Comparison of ENCODE assay signal across 8 mouse cellular contexts in the genomic region with DNA sequence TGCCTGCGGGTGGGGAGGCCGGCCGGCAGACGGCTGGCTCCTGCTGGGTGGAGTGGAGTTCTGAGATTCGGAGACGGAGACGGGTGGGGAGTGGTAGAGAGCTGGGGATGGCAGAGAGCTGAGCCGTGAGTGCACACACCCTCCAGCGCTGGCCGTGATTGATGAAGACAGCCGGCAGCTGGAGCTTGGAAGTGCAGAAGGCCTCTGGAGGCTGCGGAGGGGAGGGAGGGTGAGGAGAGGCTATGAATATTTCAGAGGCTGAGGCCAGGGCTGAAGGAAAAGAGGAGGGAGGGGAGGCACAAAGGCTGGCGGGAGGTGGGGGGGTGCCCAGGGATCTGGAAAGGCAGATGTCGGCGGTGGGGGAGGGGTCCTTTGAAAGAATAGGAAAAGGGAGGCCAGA. TPM values are rescaled to one million over a fixed set of nuclear protein-coding genes. Genes with fewer than 3 reads are reported as not detected.
A peak's percentile ranks its signal among the peaks of the same experiment; 100 is the strongest.
DNase-seq lines count a peak whose midpoint lies in the region; ATAC-seq and TF ChIP-seq lines count a peak whose summit lies in the region.

No protein-coding gene starts in this region.

- no peak overlapping the region for H3K27ac ChIP-seq in embryonic facial prominence, embryonic 11.5 days (replicated peaks; ENCODE audit: low read depth, low read length)
- H3K27ac ChIP-seq in intestine, postnatal 0 days (ENCODE audit: low read depth, low read length): no peak overlapping the region

- ATAC-seq in embryonic facial prominence, embryonic 11.5 days (replicated peaks; ENCODE audit: insufficient number of reproducible peaks, low FRiP score, low TSS enrichment, low read depth): peak; percentile 86
- peak; percentile 48; the same call in 1 of the 2 replicates for ATAC-seq in intestine, postnatal 0 days

- H3K27me3 ChIP-seq in embryonic facial prominence, embryonic 11.5 days (ENCODE audit: control insufficient read depth, insufficient read depth, low read length): peaks cover 32% of the 10 kb centered on the region
- peaks cover 42% of the 10 kb centered on the region for H3K27me3 ChIP-seq in intestine, postnatal 0 days (replicated peaks; ENCODE audit: control insufficient read depth, insufficient read depth, low read length)

- no peaks in the 10 kb centered on the region for H3K36me3 ChIP-seq in embryonic facial prominence, embryonic 11.5 days (replicated peaks; ENCODE audit: control insufficient read depth, insufficient read depth, low read depth, low read length)
- H3K36me3 ChIP-seq in intestine, postnatal 0 days (ENCODE audit: control insufficient read depth, insufficient read depth): no peaks in the 10 kb centered on the region

- 2% methylated on average over 15 of the region's 15 CpGs for WGBS in embryonic facial prominence, embryonic 11.5 days
- WGBS in intestine, postnatal 0 days: under 1% methylated on average over 15 of the region's 15 CpGs

- TF ChIP-seq CTCF in intestine, postnatal 0 days (IDR thresholded peaks at IDR 0.05; ENCODE audit: low read depth): no peak

- no peak overlapping the region for H3K4me3 ChIP-seq in embryonic facial prominence, embryonic 11.5 days (ENCODE audit: low read depth, low read length)
- no peak overlapping the region for H3K4me3 ChIP-seq in intestine, postnatal 0 days (ENCODE audit: low read depth, low read length)

- no peak overlapping the region for H3K4me2 ChIP-seq in embryonic facial prominence, embryonic 11.5 days (ENCODE audit: low read depth, low read length)
- no peak overlapping the region for H3K4me2 ChIP-seq in intestine, postnatal 0 days (replicated peaks; ENCODE audit: low read depth)

- peaks cover 4% of the 10 kb centered on the region; the same call in 1 of the 2 replicates for H3K4me1 ChIP-seq in embryonic facial prominence, embryonic 11.5 days (ENCODE audit: control insufficient read depth, insufficient read depth, low read length)
- H3K4me1 ChIP-seq in intestine, postnatal 0 days (replicated peaks; ENCODE audit: control insufficient read depth, insufficient read depth, low read length): no peaks in the 10 kb centered on the region

- intact Hi-C loops in left cerebral cortex, postnatal 25 days (cut with DNase I): loop anchor here (2.0 kb wide), 1 partner anchor 44 kb away; a partner anchor contains a TSS

- H3K9ac ChIP-seq in embryonic facial prominence, embryonic 11.5 days (replicated peaks; ENCODE audit: low read length): no peak overlapping the region
- H3K9ac ChIP-seq in intestine, postnatal 0 days (ENCODE audit: low read depth, low read length): no peak overlapping the region

- peak; percentile 35 to 61 for DNase-seq in left cerebral cortex, postnatal 25 days (ENCODE audit: low spot score in 2 of 2)
- no peak for DNase-seq in left cerebral cortex, adult 8-10 months (ENCODE audit: low spot score in 2 of 2)
- peak; percentile 65 for DNase-seq in embryonic facial prominence, embryonic 11.5 days (ENCODE audit: low spot score)
- peak; percentile 46 for DNase-seq in right cerebral cortex, postnatal 14 days
- no peak for DNase-seq in cerebellum, postnatal 36 days
- no peak for DNase-seq in spleen, adult 18-20 months
- DNase-seq in natural killer cell, adult 2 months (ENCODE audit: low spot score in 2 of 2): no peak

- H3K9me3 ChIP-seq in embryonic facial prominence, embryonic 11.5 days (replicated peaks; ENCODE audit: control insufficient read depth, low read length): no peaks in the 10 kb centered on the region
- H3K9me3 ChIP-seq in intestine, postnatal 0 days (ENCODE audit: control insufficient read depth): no peaks in the 10 kb centered on the region

RNA-seq across cellular contexts. Expression of a gene that starts 36.7 kb away (rescaled TPM):
- total RNA-seq in left cerebral cortex, postnatal 25 days (2021): 10 to 100 TPM; 16.9 to 19.7 TPM
- 10 to 100 TPM; 10.9 to 20.6 (median 14.7) TPM for total RNA-seq in left cerebral cortex, adult 8-10 months (2022)
- 27.3 and 38.2 TPM in 2 replicates for polyA plus RNA-seq in embryonic facial prominence, embryonic 11.5 days (2014; fragmentation: Nextera tagmentation; extraction: Ambion mirVana)
- polyA plus RNA-seq in intestine, postnatal 0 days (2015; fragmentation: Nextera tagmentation; extraction: Ambion mirVana): 107 and 120 TPM in 2 replicates

RNA-seq across cellular contexts. Expression of a gene that starts 44.3 kb away (rescaled TPM):
- total RNA-seq in left cerebral cortex, postnatal 25 days (2021): 10 to 100 TPM; 85.4 to 98.1 TPM
- 10 to 100 TPM; 61.8 to 78.3 (median 68.6) TPM for total RNA-seq in left cerebral cortex, adult 8-10 months (2022)
- 3.2 and 3.3 TPM in 2 replicates for polyA plus RNA-seq in embryonic facial prominence, embryonic 11.5 days (2014; fragmentation: Nextera tagmentation; extraction: Ambion mirVana)
- 0.82 and 0.91 TPM in 2 replicates for polyA plus RNA-seq in intestine, postnatal 0 days (2015; fragmentation: Nextera tagmentation; extraction: Ambion mirVana)

Comparison
In these comparisons a context has a peak if more than half of its experiments do, and no peak if none do; other contexts are left out.
1. DNase-seq: peak in left cerebral cortex, postnatal 25 days (2 of 2), embryonic facial prominence, embryonic 11.5 days (single experiment) and right cerebral cortex, postnatal 14 days (single experiment); none in left cerebral cortex, adult 8-10 months (0 of 2), cerebellum, postnatal 36 days (0 of 2), spleen, adult 18-20 months (0 of 2) and natural killer cell, adult 2 months (0 of 2).